Mouse (Mus musculus) cerebellum, postnatal 25 days (tissue): ENCODE measurements around the gene Mss51.

Experiments
- DNase-seq, 2 experiments: peaks; one replicate each; pipeline ENCODE4 v3.0.0; 2021; ENCODE audit warnings: mixed read lengths in 2 of 2

Gene Mss51

GRCm38 (mm10) chr14:20451302-20451701 lies 45.4 kb downstream of the Mss51 start:
- DNase-seq, result no peak

DNA sequence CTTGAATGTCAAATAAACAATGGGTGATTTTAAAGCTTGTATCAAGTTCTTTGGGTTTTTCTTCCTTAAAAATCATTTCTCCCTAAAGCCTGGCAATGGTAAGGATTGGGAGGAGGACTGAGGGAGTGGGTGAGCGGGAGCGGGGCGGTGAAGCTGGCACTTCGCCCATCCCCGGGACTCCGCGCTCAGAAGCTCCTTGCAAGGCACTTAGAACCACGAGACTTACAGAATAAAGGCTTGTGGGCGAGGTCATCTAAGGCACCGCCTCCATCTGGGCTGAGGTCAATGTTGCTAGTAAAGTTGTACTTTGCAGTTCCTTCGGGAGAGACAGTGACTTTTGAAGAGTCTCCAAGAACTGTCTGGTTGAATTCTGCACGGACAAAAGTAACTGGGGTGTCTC lies 49.5 kb downstream of the Mss51 start:
- DNase-seq, result peak in 1 of 2 experiments; percentile 13

- no peak for DNase-seq
Observed at GRCm38 (mm10) chr14:20442252-20442651, 54.4 kb downstream of the Mss51 start.

DNA sequence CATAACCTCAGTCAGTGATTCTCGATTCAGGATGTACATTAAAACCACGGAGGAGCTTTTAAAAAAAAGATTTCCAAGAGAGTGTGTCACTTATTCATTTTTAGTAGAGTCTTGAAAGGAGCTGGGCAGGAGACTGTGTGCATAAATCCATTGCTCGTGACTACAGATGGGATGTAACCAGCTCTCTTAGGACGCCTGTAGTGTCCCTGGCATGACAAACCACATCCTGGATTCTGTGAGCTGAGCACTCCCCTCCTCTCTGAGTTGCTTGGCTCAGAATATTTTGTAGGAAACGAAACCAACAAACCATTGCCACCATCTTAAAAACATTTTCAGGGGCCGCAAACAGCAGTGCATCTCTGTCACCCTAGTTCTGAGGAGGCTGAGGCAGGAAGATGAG lies 59.7 kb downstream of the Mss51 start:
- peak in 1 of 2 experiments; percentile 8 for DNase-seq
